Mouse (Mus musculus): ENCODE results near the gene Ino80b.

DNA sequence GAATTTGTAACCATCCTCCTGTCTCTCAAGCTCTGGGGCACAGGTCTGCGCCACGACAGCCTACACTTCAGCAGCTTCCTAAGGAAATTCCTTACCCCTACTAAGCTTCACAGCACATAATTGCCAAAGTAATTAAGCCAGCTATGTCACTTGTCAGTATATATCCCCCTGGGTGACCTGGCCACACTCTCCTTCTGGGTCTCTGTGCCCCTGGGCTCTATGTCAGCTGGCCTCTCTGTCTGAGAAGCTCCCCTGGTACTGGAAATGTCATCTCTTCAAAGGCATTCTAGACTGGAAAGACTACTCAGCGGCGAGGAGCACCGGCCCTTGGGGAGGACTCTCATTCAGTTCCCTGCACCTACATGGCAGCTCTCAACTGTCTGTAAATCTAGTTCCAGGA is 2.3 kb downstream of the Ino80b start:
- no peak for TF ChIP-seq POLR2A (IDR thresholded peaks at IDR 0.05; ENCODE audit: borderline replicate concordance, low read depth, low read length)
- TF ChIP-seq CTCF (IDR thresholded peaks at IDR 0.05; ENCODE audit: low read depth, low read length), result no peak

Data from bone marrow macrophage, adult 2 months (primary cell).